Mouse (Mus musculus): ENCODE measurements around the gene Gsg1l. TPM values are rescaled to one million over a fixed set of nuclear protein-coding genes. Genes with fewer than 3 reads are reported as not detected.

Gene Gsg1l
- 10 to 100 TPM; 14.3 to 14.4 TPM for total RNA-seq (2021)

DNA sequence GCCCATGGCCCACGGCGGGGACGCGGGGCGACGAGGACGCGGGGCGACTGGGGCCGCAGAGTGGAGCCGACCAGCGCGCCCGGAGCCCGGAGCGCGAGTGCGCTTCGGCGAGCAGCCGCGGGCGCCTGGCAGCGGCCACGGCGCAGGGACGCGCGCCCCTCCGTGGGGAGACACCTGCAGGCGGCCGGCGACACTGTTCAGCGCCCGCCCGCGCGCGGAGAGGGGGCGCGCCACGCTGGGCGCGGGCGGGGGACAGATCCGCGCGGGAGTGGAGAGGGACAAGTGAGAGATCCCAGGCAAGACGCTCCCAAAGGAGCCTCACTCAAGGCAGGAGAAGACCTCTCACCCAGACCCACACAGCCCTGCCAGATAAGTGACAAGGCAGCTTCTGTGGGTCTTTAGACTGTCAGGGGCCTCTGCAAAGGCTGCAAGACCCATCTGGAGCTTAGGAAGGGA, at the start of gene Gsg1l:
Gene Gsg1l, minus strand, starts transcription at position 126 of the 456 bp plus-strand sequence.
- peak in 1 of 2 experiments; percentile 35 for DNase-seq (ENCODE audit: extremely low spot score in 1 of 2, low spot score in 1 of 2)

DNA sequence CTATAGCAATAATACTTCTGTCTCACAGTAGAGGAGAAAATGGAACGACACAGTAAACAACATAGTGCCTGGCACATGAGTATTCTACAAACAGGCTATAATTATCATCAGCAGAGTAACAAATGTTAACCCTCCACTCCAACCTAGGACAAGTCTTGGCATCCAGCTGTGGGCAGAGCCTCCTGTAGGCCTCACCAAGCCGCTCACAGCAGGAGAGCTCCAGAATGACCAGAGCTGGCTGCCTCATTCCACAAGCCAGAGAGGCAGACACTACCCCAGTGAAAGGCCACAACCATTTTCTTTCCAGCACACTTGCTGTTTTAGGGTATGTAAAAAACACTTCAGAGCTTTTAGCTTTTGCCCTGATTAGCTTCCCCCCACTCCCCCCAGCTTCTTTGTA, 45.5 kb upstream of the Gsg1l start:
- DNase-seq (ENCODE audit: extremely low spot score in 1 of 2, low spot score in 1 of 2) = no peak

DNA sequence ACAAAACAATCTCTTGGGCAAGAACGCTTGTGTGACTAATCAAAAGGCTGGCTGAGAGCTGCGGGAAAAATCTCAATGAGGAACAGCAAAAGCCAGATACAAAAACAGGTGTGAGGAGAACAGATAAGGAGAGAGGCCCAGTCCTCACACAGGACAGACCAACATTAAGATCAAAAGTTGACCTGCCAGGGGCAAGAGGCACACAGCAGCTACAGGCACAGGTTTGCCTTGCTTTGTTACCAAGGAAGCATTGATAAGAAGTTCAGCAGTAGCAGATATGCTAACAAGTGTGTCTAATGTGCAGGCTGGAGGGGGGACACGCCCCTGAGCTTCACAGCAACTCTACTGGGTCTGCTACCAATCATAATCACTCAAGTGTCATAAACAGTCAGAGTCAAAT, 44.3 kb upstream of the Gsg1l start:
- no peak for DNase-seq (ENCODE audit: extremely low spot score in 1 of 2, low spot score in 1 of 2)

DNA sequence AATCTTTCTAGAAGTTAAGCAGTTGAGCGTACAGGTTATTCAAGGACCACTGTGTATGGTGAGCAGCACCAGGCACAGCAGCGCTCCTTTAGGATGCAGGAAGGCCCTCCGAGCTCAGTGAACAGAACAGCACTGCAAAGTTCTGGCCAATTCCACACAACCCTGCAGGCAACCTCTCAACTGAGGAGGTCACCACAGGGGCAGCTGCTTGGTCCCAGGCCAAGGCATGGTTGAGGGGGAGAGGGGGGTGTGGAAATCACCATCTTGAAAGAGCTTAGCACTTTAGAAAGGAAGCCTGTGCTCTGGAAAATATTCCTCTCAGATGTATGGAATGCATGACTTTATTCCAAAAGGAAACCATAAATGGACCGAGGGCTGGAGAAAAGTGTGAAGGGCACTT, 39.3 kb upstream of the Gsg1l start:
- no peak for DNase-seq (ENCODE audit: extremely low spot score in 1 of 2, low spot score in 1 of 2)

DNA sequence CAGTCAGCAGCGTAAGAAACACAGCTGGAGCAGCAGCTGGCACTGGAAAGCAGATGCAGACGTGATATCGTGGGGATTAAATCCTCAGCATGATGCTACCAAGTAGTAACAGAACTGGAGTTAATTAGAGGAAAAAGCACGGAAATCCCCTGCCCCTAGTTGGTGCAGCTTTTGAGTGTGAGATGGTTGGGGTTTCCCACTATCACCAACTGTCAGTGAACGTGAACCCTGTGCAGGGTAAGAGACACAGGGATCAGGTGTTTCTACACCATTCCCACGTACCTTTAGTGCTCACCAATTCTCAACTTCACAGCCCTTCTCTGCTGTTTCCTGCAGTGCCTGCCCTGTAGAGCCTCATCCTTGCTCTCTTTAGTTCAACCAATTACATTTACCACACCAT, 37.6 kb upstream of the Gsg1l start:
- DNase-seq (ENCODE audit: extremely low spot score in 1 of 2, low spot score in 1 of 2) = no peak

DNA sequence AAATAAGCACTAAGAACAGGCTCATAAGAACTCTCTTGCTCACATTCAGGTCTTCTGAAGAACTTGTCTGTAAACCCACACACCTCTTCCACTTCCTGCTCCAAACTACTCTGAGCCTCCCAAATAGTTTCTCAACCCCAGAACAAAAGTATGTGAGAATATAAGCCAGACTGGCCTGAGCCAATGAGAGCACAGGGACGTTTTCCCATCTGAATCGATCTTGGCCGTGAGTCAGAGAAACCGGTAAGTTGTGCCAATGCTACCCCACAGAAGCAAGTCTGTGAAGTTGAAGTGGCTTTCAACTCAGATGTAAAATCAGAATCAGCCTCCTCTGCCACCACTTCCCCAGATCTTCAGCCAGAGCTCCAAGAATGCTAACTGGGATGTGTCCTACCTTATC, 31.1 kb upstream of the Gsg1l start:
- no peak for DNase-seq (ENCODE audit: extremely low spot score in 1 of 2, low spot score in 1 of 2)

DNA sequence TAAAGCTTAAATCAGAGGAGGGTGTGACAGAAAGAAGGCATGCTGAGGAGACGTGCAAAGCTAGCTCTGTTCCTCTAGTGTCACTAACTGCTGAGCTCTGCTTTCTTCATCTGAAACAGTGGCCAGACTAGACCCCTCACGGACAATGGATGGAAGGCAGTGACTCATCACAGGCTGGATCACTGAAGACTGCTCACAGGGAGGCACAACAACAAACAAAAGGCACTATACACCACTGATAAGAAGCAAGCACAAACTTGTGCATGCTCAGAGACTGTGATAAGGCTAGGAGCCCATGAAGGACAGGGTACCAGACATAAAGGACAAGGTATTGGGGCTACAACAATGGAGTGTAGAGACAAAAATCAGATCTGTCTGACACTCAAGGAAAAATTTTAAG, 29.0 kb upstream of the Gsg1l start:
- no peak for DNase-seq (ENCODE audit: extremely low spot score in 1 of 2, low spot score in 1 of 2)

DNA sequence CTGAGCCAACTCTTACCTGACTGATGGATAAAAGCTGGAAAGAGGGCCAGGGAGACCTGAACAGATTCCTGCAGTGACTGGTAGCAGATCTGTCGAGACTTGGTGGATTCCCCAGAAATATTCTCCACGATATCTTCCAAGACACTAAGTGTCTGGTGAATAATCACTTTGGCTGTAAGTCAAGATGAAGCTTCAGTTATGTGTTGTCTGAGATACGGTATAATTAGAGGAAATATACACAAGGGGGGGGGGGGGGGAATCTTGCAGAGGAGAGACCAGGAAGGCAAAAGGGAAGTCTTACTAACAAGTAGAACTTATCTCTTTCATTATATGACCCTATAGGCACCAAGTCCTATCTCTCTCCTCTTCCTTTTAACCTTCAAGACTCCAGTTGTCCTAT, 27.7 kb upstream of the Gsg1l start:
- DNase-seq (ENCODE audit: extremely low spot score in 1 of 2, low spot score in 1 of 2) = no peak

DNA sequence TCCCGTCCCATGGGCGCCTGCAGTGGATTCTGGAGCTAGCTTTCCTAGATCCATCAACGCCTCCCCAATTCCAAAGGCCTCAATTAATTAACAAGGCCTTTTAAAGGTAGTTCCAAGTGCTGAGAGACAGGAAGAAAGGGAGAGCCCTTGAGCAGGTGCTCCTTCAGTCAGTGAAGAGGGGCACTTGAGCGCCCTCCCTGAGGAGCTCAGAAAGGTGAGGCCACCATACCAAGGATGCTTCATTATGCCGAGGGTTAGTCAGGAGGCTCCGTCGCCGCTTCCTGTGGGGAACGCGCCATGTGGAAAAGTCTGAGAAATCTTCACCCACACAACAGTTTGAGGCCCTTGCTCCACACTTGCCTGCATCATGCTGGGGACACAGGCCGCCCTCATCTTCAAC, 18.2 kb upstream of the Gsg1l start:
- no peak for DNase-seq (ENCODE audit: extremely low spot score in 1 of 2, low spot score in 1 of 2)

DNA sequence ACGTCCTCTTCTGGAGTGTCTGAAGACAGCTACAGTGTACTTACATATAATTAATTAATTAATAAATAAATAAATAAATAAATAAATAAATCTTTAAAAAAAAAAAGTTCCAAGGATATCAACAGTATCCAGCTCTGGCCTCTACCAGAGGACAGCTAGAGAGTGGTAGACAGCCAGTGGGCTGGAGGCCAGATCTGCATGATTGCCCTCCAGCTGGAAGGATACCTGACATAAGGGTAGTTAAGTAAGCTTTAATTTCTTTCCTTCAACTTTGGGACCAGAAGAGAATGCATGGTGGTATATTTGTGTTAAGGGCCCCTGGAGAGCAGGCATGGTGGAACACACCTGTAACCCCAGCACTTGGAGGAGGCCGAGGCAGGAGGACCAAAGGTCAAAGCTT, 17.6 kb upstream of the Gsg1l start:
- no peak for DNase-seq (ENCODE audit: extremely low spot score in 1 of 2, low spot score in 1 of 2)

DNA sequence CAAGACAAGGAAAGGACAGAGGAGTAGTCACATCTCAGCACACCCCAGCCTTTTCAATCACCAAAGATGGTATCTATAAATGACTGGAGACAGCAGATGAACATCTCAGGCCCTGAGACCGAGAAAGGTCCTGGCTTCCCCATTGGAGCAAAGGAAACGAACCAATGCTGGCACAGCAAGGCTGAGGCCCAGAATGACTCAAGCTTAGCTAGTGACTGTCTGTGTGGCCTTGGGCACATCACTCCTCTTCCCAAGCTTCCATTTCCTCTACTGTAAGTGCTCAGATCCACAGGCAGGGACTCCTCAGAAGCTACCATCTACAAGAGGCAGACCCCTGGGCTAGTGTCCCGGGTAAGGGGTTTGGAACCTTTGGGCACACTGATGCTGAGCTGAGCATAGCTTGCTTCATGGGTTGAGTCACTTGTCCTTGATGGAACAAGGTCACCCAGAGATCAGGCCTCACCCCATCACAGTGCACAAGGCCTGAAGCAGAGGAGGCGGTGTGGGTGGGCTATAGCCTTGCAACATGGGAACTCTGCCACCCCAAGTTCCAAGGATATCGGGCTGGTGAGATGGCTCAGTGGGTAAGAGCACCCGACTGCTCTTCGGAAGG, 17.1 kb upstream of the Gsg1l start:
- no peak for DNase-seq (ENCODE audit: extremely low spot score in 1 of 2, low spot score in 1 of 2)

DNA sequence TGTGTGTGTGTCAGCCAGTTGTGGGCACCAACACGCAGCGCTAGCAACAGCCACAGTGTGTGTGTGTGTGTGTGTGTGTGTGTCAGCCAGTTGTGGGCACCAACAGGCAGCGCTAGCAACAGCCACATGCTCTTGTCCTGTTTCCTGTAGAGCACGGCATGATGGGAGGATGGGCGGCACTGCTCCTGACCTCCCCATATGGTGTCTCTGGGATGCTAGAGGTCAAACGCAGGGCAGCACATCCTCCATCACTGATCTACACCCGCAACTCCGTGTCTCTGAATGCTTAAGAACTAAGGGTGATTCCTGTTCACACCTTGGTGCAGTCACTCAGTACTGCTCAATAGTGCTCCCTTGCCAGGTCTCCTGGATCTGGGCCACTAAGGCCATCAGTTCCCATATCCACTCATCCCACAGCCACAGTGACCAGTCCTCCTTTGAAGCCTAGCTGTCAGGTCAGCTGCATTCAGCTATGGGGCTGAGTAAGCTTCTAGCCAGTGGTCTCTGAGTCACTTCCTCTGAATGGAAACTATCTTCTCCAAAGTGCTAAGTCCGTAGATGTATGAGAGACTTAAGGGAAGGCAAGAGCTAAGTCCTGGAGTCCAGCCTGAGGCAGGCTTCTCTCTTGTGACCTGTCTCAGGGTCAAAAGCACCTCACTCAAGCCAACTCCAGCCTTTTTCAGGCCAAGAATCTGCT, 15.2 kb upstream of the Gsg1l start:
- no peak for DNase-seq (ENCODE audit: extremely low spot score in 1 of 2, low spot score in 1 of 2)

DNA sequence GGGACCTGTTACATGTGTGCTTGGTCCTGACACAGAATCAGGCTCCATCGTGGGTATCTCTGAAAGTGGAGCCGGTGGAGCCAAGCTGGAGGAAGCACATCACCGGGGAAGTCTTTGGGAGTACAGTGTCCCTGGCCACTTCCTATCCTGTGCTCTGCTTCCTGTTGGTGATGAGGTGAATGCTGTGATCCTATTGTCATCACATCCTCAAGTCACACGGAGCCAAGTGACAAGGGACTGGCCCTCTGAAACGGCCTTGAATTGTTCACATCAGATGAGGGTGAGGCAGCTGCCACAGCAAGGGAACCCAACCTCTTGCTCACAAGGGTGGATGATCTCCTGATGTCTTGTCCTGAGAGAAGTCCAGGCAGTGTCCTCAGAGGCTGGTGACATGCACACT, 14.4 kb upstream of the Gsg1l start:
- no peak for DNase-seq (ENCODE audit: extremely low spot score in 1 of 2, low spot score in 1 of 2)

DNA sequence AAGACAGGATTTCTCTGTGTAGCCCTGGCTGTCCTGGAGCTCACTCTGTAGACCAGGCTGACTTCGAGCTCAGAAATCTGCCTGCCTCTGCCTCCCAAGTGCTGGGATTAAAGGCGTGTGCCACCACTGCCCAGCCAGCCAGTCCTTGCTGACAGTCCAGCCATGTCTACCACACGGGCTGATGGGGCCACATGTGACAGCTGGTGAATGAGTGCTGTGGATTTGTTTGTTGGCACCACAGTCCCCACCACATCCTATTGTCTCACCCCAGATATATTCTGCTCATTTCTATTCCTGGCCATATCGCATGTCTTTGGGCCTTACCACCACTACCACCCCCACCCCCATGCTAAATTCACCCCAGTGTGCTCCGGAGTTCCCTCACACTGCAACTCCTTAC, 12.5 kb upstream of the Gsg1l start:
- DNase-seq (ENCODE audit: extremely low spot score in 1 of 2, low spot score in 1 of 2) = no peak

DNA sequence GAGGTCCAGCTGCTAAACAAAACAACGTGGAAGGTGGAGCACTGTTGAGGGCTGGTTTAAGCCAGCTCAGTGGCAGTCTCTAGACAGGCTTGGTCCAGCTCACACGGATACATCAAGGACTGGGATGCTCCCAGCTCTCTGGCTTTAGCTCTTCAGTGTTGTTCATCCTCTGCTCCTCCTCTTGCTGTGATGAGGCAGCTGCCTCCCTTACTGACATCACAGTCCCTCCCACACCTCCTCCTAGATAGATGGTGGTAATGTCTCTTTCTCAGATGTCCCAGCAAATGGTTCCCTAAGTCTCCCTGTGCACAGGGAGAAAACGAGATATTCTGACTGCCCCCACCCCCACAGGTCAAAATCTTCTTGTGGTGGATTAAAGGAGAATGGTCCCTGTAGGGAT, 11.0 kb upstream of the Gsg1l start:
- no peak for DNase-seq (ENCODE audit: extremely low spot score in 1 of 2, low spot score in 1 of 2)

DNA sequence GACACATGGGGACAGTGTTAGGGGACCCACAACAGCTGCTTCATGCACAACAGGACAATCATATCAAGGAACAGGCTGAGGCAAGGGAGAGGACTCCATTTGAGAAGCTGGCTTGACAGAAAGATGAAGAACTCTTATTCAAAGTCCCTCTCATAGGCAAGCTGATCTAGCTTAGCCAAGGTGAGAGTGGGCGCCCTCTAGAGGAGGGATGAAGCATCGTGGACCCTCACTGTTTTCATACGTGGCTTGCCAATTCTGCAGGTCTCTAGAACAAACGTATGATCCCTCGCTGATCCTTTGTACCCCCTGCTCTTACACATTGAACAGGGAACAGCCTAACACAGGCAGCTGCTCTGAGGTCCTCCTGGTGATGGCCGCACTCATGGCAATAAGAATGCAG, 7.6 kb upstream of the Gsg1l start:
- DNase-seq (ENCODE audit: extremely low spot score in 1 of 2, low spot score in 1 of 2) = peak; percentile 27 to 64

DNA sequence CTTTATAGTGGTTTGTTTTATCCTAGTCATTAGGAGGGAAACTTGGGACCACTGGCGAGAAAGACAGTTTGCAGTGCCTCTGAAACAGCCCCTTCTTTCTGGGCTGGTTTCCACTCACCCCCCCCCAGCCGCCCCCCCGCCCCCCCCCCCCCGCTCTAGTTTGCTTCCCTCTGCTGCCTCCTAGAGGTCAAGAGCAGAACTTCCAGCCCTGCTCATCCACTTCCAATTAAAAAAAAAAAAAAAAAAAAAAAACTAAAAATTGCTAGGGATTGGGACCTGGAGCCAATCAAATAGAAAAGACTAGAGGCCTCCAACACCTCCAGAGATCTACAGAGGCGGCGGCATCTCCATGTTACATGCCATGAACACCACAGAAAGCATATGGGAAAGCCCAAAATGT, 5.9 kb upstream of the Gsg1l start:
- no peak for DNase-seq (ENCODE audit: extremely low spot score in 1 of 2, low spot score in 1 of 2)

DNA sequence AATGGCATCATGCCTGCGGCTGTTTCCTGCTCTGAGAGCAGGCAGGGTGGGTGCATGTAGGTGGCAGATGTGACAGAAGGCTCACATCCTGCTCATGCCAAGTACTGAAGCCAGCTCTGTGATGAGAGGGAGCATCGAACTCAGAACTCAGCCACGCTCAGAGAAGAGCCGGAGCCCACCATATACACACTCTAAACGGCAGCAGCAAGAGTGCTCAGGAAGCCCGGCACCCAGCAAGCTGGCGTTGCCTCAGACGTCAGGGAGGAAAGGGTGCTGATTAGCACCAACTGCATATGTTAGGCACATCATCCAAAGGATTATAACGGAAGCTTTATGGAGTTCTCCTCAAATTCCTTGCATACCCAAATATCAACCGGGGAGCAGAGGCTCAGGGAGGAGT, 5.4 kb upstream of the Gsg1l start:
- DNase-seq (ENCODE audit: extremely low spot score in 1 of 2, low spot score in 1 of 2) = no peak

DNA sequence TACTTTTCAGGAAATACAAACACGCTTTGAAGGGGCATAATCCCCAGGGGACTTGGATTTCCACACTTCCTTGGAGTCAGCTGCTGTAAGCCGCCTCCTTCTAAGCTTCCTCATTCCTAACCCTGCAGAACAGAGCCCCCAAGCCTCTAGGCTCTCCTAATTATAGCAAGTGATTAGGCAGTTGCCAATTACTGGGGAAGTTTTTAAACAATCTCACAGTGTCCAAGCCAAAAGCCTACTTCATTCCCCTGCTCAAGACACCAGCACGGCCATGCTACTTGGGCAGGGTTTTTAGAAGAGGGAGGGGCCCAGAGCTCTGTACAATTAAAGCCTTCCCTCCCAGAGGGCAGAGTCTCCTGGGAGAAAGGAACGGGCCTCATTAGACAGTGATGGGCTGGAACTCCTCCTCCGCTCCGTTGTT, 4.1 kb upstream of the Gsg1l start:
- DNase-seq (ENCODE audit: extremely low spot score in 1 of 2, low spot score in 1 of 2) = no peak

DNA sequence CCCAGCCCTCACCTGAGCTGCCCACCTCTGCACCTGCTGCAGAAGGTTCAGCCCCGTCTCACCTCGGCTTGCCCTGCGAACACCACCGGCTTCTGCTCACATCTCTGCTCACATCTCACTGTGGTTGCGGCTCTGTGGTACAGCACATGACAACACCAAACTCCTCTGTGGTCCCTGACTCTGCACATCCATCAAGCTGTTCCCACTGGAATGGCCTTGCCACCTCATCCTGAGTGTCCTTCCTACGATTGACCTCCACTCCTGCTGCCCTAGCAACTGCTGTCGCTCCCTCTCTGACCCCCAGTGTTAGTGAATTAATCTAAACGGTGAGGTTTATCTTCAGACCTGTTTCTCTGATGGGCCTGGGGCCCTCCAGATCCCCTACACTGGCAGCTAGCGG, 2.9 kb upstream of the Gsg1l start:
- DNase-seq (ENCODE audit: extremely low spot score in 1 of 2, low spot score in 1 of 2) = no peak

DNA sequence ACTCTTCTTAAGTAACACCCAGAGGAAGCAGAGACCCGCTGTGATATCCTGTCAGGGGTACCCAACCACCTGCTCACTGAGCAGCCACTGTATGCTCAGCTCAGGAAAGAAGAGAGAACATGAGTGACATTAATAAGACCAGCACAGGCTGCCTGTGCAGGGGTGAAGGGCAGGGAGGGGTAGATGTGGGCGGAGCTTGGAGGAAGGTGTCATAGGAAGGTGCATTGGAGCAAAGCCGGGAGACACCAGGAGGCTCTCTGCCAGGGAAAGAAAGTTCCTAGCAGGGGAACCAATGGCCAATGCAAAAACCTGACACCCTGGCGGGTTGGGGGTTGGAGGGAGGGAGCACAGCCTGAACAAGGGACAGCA, 1.8 kb upstream of the Gsg1l start:
- no peak for DNase-seq (ENCODE audit: extremely low spot score in 1 of 2, low spot score in 1 of 2)

DNA sequence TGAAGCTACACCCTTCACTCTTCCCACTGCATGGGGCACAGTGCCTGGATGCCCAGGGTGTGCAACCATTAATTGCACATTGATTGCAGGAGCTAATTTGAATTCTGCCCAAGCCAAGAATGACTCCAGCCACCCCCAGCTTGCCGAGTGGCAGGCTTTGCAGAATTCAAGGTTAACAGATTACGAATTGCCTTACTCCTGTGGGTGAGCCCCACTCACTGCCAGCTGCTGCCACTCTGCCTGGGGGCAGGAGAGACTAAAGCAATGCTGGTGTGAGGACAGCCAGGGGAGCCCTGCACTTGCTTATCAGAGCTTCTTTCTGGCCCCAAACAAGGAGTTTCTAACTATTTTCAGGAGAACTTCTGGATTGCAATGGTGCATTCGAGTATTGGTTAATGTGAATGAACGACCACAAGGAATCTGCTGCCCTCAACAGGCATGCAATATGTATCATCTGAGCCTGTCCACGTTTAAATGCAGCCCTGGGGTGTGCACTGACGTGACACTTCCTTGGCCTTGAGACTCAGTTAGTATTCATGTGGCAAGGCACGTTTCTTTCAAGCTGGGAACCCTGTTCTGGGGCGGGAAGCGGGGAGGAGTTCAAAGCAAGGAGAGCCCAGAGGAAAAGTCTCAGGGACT, 1.2 kb upstream of the Gsg1l start:
- no peak for DNase-seq (ENCODE audit: extremely low spot score in 1 of 2, low spot score in 1 of 2)
